Mouse (Mus musculus) myocyte (in vitro differentiated cells): ENCODE results near the gene Ubxn11.

ENCODE experiments used
- E2F4 ChIP-seq: IDR thresholded peaks from one replicate; pipeline ENCODE4 v1.6.1; 2011; ENCODE audit warnings: mild to moderate bottlenecking, control low read depth, moderate library complexity; ENCODE audit not compliant: insufficient read depth
- MAX ChIP-seq: IDR thresholded peaks from one replicate; pipeline ENCODE4 v1.6.1; 2011; ENCODE audit warnings: low read depth, mild to moderate bottlenecking, control low read depth
- MYOD1 ChIP-seq, 3 experiments: IDR thresholded peaks; one replicate each; pipeline ENCODE4 v1.6.1; 2011; ENCODE audit warnings: control low read depth in 2 of 3, low read depth in 2 of 3, mild to moderate bottlenecking in 2 of 3, moderate library complexity in 1 of 3; ENCODE audit not compliant: insufficient read length in 2 of 3, control insufficient read depth in 1 of 3
- POLR2A ChIP-seq: IDR thresholded peaks from one replicate; pipeline ENCODE4 v1.6.1; 2011; ENCODE audit warnings: low read depth, mild to moderate bottlenecking, control low read depth, moderate library complexity; ENCODE audit not compliant: insufficient read length
- POLR2AphosphoS2 ChIP-seq: IDR thresholded peaks from one replicate; pipeline ENCODE4 v1.6.1; 2011; ENCODE audit warnings: low read depth, control low read depth; ENCODE audit not compliant: insufficient read length
- SRF ChIP-seq: IDR thresholded peaks from one replicate; pipeline ENCODE4 v1.6.1; 2011; ENCODE audit warnings: low read depth; ENCODE audit not compliant: control insufficient read depth, insufficient read length
- TCF12 ChIP-seq: IDR thresholded peaks from one replicate; pipeline ENCODE4 v1.6.1; 2011; ENCODE audit warnings: mild to moderate bottlenecking, control low read depth; ENCODE audit not compliant: poor library complexity, insufficient read depth, severe bottlenecking

- TF ChIP-seq SRF (no peak), POLR2A (no peak), E2F4 (no peak), MAX (no peak), POLR2AphosphoS2 (no peak), TCF12 (no peak), MYOD1 (IDR thresholded peaks at IDR 0.05; ENCODE audit: control insufficient read depth in 1 of 3, insufficient read length in 2 of 3, low read depth in 2 of 3) (no peak)
Observed at GRCm38 (mm10) chr4:134120916-134121315, 18.5 kb downstream of the Ubxn11 start.
